Comparison of ENCODE assay signal across 18 mouse cellular contexts in genomic region chr14:87996561-87996960, GRCm38 (mm10).
"Had no signal": no experiment of that assay in that cellular context is flagged by ENCODE, and none has a peak within 500 bp of the region (broad histone marks: within the 10 kb centered on the region; RNA-seq: fewer than 3 reads in every experiment).

No protein-coding gene starts in this region.

- H3K4me3 ChIP-seq: midbrain, embryonic 10.5 days; midbrain, embryonic 12.5 days; myocyte; neural tube, embryonic 13.5 days; neural tube, embryonic 15.5 days had no signal

- H3K4me2 ChIP-seq: lung, embryonic 14.5 days; midbrain, embryonic 12.5 days; neural tube, embryonic 13.5 days; neural tube, embryonic 15.5 days had no signal

- ATAC-seq: midbrain, embryonic 16.5 days had no signal

- H3K27ac ChIP-seq: midbrain, embryonic 10.5 days; midbrain, embryonic 12.5 days; neural tube, embryonic 13.5 days; neural tube, embryonic 15.5 days had no signal

- H3K27me3 ChIP-seq: midbrain, embryonic 12.5 days; neural tube, embryonic 13.5 days; neural tube, embryonic 15.5 days had no signal

- DNase-seq: lung, embryonic 14.5 days; lung, postnatal 10 days; lung, postnatal 4 days; midbrain, embryonic 14.5 days; retina, postnatal 1 day; right cerebral cortex, adult 18-20 months; right cerebral cortex, postnatal 25 days; right cerebral cortex, postnatal 4 days; spleen, adult 18-20 months; thymus, adult 2 months; thymus, postnatal 25 days; thymus, postnatal 4 days had no signal

- H3K4me1 ChIP-seq: midbrain, embryonic 10.5 days; midbrain, embryonic 12.5 days; neural tube, embryonic 13.5 days; neural tube, embryonic 15.5 days had no signal

- H3K9me3 ChIP-seq: midbrain, embryonic 10.5 days; midbrain, embryonic 12.5 days; neural tube, embryonic 13.5 days; neural tube, embryonic 15.5 days had no signal

- H3K9ac ChIP-seq: lung, embryonic 14.5 days; midbrain, embryonic 12.5 days; neural tube, embryonic 13.5 days; neural tube, embryonic 15.5 days had no signal

- H3K36me3 ChIP-seq: midbrain, embryonic 10.5 days; midbrain, embryonic 12.5 days; neural tube, embryonic 13.5 days; neural tube, embryonic 15.5 days had no signal
